Mouse (Mus musculus) adrenal gland, postnatal 10 days (tissue): ENCODE results near the gene Hnrnpul1. TPM values are rescaled to one million over a fixed set of nuclear protein-coding genes. Genes with fewer than 3 reads are reported as not detected.
"Not testable (repeated sequence)": the region's sequence is repeated elsewhere in the genome, so short reads cannot be mapped to it uniquely, and the experiment has no call there.

Experiments used
- DNase-seq: peaks from one replicate; pipeline ENCODE4 v3.0.0; 2021; ENCODE audit warnings: mixed read lengths
- total RNA-seq, 2 experiments: library from RNA; stranded (reverse); gene quantifications; 2 replicates each; pipeline ENCODE4 v1.2.3; 2021

The Hnrnpul1 gene
- total RNA-seq, 2 experiments from 2014 or later, result 114 to 125 TPM

DNA sequence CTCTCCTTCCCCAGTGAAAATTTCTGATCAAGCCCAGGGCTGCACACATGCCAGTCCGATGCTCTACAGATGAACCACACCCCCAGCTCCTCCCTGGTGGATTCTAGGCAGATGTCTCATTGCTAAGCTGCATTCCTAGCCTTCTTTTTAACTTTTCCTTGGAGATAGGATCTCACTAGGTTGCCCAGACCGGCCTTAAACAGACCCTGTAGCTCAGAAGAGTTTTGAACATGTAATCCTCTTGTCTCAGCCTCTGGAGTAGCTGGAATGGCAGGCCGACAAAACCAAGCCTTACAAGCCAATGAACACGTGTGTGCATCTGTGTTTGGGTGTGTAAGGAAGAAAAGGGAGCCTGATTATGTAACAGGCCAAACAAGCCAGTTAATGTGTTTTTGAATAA is 26.2 kb upstream of the Hnrnpul1 start:
- no peak for DNase-seq

DNA sequence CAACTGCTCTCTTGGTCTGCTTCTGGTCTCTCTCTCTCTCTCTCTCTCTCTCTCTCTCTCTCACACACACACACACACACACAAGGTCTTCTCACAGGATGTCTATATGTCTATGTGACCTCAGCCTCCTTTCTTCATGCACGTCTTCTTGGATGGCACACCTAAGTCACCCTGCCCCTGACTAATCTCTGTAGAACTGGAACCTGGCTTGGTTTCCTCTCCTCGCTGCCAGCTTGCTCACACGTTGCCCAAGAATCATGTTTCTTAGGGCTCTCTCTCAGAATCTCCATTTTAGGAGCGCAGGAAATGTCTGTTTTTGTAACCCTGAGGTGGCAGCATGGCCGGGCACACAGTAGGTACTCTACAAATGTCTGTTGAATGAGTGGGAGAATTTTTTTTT is 25.5 kb upstream of the Hnrnpul1 start:
- DNase-seq, result no peak

DNA sequence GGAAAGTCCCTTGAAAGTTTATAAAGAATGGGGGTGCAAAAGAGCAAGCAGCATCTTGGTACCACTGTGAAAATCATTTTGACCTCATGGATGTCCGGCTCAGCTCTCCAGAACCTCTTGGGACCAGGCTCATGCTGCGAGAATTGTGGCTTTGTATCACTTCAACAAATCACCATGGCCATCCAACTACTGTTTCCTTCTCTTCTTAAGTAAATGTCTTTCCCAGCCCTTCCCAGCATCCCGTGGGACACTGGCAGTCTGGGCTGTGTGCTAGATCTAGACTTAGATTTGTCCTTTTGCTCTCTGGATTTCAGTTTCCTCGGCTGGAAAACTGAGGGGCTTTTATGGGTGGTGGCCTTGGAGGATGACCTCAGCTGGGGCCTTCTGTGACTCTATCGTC is 13.7 kb upstream of the Hnrnpul1 start:
- no peak for DNase-seq

DNA sequence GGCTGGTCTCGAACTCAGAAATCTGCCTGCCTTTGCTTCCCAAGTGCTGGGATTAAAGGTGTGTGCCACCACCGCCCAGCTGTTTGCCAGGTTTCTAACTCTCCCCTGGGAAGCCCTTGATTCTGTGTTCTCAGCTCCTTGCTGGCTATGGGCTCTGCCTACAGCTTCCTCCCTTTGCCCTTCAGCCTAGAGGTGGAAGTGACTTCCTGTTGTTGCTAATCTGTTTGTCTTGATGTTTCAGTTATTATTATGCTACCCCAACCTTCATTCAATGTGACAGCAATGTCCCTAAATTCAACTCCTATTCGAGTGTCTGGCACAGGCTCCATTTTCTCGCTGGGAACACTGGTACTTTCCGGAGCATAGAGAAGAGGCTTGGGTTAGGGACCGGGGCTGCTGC is 11.6 kb upstream of the Hnrnpul1 start:
- DNase-seq, result no peak

DNA sequence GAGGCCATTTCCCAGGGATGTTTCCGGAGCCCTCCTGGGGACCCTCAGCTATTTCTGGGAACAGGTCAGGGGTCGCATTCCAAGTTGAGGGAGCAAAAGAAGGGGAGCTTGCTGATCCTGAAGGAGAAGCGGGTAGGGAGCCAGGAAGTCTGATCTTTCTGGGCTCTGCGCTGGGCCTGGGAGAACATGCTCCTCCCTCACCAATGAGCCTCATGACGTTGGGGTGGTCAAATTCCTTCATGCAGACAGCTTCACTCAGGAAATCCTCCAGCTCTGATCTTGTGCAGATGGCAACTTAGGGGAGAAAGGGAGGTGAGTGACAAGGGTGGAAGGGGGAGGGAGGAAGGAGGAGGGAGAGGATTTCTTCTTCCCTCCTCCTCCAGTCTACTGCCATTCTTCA is 9.7 kb upstream of the Hnrnpul1 start:
- no peak for DNase-seq

DNA sequence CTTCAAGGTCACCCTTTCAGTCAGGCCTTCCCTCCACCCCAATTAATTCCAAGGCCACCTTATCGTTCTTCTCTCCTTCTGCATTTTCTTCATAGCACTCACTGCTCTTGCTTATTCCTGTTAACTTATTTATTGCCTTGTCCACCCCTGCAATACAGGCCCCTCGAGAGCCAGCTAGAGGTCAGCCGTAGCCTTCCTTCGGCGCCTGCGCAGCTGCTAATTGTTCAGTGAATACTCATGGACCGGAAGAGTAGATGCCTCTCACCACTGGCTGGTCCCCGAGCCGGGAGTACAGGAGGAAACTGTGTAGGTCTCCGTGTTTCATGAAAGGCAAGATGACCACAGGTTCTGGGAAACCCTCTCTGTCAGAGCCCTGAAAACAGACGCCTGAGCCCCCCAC is 9.1 kb upstream of the Hnrnpul1 start:
- DNase-seq, result peak; percentile 34

DNA sequence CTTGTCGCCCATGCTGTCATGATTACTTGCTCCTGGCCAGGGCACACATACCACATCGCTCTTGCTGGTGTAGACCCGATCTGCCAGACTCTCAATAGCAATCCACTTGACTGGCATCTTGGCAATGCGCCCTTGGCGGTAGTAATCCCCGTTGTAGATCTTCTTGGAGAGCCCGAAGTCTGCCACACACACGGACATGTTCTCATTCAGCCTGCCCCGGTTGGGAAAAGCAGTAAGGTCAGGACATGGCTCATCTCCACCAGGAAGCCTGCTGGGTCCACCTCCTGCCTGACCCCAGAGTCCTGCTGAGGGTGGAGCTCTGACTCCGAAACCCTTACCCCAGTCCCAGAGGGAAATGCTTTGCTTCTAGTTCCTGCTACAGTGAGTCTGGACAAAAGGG is 6.8 kb upstream of the Hnrnpul1 start:
- DNase-seq, result peak; percentile 52

DNA sequence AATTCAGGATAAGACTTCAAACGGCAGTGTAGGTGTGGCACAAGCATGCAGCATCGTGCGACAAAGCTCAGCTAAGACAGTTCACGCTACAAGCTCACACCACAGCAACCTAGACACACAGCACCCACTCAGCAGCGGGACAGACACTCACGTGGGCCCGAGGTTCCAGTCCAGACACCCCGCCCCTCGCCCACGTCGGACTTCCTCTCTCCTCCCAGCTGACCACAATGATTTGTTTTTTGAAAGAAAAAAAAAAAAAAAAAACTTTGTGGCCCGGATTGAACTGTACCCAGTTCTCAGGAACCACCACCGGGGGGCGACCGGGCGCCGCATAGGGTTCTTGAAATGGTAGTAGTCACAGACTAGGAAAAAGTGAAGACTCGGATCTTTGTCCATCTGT is 1.5 kb upstream of the Hnrnpul1 start:
- DNase-seq, result peak; percentile 94

DNA sequence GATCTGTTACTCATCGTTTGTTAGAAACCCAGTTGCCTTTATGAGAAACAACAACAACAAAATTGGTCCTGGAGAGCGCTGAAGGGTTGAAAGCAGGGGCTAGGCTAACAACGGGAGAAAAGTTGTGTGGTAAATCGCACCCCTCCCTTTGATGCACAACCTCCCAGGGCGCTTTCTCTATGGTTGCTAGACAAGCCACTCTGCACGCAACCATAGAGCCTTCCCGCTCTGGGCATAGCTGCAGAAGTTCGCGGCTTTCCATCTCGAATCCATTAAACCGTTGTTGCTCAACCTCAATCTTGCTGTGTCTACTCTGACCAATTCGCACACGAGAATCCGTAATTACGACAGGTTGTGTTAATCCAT is 894 bp upstream of the Hnrnpul1 start:
- peak; percentile 70 for DNase-seq

DNA sequence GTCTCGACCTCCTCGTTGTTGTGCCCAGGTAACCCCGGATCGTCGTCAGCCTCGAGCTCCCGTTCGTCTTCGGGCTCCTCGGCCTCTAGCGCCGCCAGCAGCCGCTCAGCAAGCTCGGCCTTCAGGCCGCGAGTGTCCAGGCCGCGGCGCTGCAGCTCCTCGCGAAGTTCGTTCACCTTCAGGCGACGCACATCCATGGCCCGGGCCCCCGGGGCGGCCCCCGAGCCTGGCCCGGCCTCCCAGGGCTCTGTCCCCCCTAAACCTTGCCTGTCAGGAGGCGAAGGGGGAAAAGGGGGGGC is 169 bp downstream of the Hnrnpul1 start:
- no peak for DNase-seq

DNA sequence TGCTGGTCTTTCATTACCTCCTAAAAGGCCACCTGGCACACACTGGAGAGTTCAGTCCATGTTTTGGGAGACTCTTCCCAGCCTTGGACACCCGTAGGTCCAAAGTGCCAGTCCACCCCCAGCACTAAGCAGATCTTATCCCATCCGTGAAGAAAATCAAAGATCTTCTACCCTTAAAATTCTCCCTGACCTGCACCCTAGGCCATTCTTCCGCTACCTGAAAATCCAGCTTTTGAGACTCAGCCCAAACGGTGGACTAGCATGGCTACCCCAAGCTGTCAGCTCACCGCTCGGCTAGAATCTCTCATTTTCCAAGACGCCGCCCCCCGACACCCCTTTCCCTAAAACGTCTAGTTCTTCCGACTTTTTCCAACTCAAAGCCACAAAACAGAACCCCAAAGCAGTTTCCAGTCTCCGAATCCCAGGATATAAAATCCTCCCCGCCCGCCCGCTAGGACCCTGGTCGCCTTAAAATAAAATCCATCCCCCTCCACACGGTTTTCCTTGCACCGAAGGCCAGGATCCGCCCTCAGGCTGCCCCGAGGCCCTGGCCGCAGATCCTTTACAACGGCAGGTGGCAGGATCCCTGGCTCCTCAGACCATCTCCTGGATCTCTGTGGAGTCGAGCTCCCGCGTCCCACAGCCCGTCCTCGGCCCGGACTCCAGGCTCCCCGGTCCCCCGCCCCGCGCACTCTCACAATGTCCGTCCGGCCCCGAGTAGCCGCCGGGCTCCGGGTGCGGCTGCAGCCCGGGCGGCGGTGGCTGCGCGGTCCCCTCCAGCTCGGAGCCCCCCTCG is 716 bp downstream of the Hnrnpul1 start:
- peak; percentile 74 for DNase-seq

DNA sequence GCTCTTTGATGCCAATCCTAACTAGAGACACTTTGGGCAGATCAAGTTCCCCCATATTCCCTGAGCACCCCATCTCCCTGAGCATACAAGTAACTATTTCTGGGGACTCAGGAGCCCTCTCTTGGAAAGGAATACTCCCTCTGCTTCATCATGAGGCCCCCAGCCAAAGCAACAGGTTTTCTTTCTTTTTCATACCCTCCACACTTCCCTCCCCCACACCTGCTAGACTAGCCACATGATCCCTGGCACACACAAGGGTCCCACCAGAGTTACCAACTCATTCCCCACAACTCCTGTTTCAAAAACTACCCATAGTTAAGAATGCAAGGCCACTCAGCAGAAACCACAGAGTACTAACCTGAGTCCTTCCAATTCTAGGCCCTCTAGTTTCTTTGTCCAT is 1.5 kb downstream of the Hnrnpul1 start:
- DNase-seq, result no peak

DNA sequence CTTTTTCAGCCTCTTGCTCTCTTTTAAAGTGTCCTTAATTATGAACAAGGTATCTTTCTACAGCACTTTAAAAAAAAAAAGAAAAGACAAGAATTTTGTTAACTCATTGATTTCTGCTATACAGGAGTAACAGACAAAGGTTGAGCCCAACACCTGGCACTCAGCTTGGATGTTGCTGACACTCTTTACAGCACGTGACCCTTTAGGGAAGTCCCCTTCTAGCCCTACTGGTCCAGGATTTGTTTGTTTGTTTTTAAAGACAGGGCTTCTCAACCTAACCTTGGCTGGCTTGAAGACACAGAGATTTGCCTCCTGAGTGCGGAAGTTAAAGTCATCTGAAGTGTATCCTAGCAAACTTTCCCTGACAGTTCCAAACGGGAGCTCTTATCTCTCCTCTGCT is 7.7 kb downstream of the Hnrnpul1 start:
- DNase-seq, result no peak

DNA sequence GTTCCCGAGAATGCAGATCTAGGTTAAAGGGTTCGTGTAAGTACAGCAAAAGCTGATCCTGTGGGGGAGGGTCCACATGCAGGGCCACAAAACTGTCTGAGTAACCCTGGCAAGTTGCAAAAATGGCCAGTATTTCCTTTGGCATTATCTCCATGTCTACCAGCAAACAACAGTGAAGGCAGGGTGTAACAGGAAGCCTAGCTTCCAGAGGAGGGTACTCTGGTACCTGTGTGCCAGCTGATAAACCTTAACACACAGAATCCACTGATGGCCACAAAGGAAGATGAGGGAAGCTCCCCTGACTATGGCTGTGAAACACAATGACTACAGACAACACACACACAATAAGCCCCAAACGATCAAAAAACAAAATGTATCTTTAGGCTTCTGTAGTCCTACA is 16.3 kb downstream of the Hnrnpul1 start:
- no peak for DNase-seq

DNA sequence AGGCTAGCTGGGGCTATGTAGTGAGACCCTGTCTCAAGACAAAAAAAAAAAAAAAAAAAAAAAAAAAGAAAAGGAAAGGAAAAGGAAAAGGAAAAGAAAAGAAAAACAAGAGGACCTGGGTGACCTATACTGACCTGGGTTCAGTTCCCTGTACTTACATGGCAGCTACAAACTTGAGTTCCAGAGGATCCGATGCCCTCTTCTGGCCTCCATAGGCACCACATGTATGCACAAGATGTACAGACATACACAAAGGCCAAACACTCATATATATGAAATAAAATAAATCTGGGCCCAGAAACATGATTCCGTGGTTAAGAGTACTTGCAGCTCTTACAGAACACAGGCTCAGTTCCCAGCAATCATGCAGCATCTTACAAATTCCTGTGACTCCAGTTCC is 17.6 kb downstream of the Hnrnpul1 start:
- no peak for DNase-seq

DNA sequence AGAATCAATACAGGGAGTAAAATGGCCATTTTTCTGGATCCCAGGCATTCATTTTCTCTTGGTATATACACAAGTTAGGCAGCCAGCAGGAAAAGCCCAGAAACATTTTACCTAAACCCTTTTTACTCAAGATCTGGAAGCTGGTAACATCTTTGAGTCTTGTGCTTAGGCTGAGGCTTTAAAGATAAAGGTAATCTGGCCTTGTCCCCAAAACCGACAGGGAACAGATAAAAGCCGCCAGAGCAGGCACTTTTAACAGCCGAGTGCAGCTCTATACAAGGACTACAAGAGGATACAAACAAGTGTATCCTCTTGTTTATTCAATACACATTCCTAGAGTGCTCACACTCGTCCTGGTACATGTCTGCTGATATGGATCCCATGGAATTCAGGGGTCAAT is 19.6 kb downstream of the Hnrnpul1 start:
- no peak for DNase-seq

DNA sequence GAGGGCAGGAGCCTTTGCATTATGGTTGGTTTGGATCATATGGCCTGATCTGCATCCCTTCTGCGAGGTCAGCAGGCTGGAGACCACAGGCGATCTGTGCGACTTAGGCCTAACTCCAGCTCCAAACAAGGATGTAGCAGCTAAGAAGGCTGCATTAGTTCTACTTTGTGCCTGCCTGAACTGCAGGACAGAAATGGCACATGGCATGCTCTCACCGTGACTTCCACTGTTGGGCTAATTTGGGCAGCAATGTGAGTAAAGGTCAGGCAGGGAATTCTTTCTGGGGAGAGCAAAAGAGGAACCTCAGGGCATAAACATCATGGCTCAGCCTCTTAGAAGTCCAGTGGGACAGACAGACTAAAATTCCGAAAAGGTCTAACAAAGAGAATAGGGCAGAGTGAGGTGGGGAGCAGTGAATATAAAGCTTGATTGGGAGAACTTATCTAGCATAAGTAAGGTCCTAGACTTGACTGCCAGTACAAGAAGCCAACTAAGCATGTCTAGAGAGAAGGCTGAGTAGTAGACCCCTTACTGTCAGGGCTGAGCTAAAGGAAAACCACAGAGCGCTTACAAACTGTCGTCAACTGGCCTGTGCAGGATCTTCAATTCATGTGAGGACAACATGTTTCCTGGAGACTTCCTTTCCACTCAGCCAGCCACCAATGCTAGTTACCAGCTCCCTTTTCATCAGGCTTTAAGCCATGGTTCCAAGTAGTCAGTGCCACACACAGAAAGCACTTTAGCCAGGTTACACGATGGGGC is 23.1 kb downstream of the Hnrnpul1 start:
- DNase-seq, result no peak

DNA sequence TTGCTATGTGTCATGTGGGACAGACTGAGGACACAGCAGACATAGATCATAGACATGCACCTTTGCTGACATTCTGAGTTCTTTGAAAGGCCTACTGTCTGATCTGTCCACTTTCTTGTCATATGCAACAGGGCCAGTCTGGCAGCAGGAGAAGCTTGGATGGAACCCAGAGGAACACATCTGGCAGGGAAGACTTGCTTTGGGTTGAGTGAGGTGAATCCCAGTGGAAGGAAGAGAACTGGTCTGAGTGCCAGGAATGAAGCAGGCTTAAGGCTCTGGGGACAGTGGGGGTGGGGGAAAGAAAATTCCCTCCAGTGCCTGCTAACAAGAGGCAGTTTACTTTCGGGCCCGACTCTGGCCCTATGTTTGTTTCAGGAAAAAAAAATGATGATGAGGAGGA is 24.7 kb downstream of the Hnrnpul1 start:
- DNase-seq, result peak; percentile 73

DNA sequence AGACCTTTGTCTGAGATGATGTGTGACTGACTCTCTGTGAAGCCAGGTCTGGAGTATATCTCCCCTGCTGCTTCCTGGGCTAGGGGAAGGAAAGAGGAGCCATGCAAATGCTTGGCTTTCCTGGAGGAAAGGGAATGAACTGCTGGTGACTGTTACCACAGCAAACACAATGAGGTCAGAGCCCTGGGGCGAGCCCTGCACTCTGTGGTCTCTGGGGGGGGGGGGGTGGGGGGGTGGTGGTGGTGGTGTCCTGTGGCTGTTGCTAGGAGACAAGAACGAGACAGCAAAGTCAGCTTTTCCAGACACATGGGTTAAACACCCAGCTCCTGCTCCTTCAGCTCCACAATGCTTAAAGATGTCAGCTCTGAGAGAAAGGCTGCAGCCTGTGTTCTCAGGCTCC is 25.2 kb downstream of the Hnrnpul1 start:
- no peak for DNase-seq

DNA sequence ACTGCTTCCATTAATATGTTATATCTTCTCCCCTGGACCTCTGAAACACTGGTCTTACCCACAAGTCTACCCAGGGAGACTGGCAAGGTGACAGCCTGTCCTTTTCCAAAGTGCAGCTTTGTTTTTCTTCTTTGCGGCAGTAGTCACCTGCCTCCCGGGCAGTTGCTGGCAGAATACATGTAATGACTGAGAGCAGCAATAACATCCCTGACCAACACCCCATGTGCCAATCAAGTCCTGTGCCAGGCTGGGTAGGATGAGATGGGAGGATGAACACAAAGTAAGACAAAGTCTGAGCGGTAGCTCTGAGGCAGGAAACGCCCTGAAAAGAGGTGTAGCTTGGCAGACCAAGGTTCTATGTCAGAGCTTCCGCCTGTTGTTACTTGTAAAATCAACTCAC is 26.8 kb downstream of the Hnrnpul1 start:
- no peak for DNase-seq

DNA sequence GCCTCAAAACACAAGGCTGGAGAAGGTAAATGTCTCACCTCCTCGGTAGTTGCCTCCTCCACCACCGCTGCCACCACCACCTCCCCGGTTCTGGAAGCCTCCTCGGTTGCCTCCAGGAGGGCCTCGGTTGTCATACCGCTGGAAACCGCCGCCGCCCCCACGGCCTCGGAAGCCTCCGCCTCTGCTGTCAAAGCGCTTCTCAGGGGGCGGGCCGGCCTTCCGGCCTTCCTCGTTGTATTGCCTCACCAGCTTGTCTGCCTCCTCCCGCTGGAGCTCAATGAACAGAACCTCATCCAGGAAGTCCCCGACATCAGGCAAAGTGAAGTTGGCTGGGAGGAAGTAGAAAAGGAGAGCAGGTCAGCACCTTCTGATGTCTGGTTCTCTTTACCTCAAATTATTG is 28.7 kb downstream of the Hnrnpul1 start:
- DNase-seq, result no peak

DNA sequence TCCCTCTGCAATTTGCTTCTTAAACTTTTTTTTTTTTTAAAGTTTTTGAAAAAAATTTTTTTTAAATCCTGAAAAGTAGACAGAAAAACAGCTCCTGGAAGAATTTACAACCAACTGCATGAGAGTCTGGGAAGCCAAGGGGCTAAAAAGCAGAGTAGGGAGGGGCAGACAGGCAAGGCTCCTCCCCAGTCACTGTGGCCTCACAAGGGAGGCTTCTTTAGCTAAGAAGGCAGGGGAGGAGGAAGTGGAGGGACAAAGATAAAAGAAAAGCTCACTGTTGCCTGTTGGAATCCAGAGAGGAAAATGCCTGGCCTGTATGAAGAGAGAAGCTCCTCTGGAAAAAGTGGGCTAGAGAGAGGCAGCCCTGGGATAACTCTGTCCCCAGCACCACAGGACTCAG is 32.8 kb downstream of the Hnrnpul1 start:
- not testable (repeated sequence) for DNase-seq

DNA sequence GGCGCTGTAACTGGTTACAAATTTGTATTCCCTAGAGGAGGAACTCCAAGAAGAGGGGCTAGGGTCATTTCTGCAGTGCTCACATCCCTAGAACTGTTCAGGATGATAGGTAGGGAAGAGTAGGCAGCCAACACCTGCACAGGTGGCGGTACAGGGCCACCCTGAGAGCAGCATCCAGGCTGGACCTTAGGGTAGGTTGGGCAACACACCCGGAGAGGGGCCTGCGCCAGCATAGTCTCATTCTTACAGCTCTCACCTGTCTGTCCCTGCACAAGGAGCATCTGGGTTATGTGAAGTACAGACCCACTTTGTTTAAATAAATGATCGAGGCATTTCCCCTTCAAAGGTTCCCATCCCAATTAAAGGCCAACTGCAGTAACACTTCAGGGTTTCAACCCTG is 33.8 kb downstream of the Hnrnpul1 start:
- no peak for DNase-seq
